Mouse (Mus musculus) left cerebral cortex, postnatal 10 days (tissue): Measurements from ENCODE around the gene Gm20937. TPM values are rescaled to one million over a fixed set of nuclear protein-coding genes. Genes with fewer than 3 reads are reported as not detected.
"Not testable (repeated sequence)": the region's sequence is repeated elsewhere in the genome, so short reads cannot be mapped to it uniquely, and the experiment has no call there.

Experiments used
- DNase-seq, 2 experiments: peaks; one replicate each; pipeline ENCODE4 v3.0.0; 2021 to 2022; ENCODE audit warnings: low spot score in 2 of 2, mixed read lengths in 1 of 2; ENCODE audit errors: extremely low spot score in 1 of 2
- intact Hi-C: fragments of 180-260 bp; cut with DNase I; formaldehyde crosslinking; loops from one replicate; pipeline ENCODE4 v1.15.1; 2025
- total RNA-seq, 2 experiments: library from RNA; stranded (reverse); gene quantifications; 2 replicates each; pipeline ENCODE4 v1.2.3; 2021

Gm20937 gene
- not detected for total RNA-seq

DNA sequence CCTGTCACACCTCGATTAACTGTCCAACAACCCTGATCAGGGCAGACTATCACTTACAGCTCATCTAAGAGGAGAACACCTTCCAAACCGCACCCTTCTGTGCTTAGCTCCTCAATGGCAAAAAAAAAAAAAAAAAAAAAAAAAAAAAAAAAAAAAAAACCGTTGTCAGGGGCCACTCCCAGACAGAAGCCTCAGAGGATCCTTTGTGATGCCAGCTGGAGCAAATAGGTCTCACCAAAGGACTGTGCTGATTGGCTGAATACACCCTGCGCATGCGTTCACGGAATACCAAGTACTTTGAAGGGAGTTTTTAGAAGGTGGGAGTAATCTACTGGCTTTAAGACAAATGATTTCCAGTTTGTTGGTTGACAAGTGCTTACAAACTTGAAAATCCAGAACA is at the start of gene Gm20937:
Gene Gm20937 (minus strand): TSS at position 101 of the 400 bp plus-strand sequence.
- DNase-seq, intact Hi-C loops: not testable (repeated sequence)

Other genes with a start within 250 kb of the Gm20937 start
- gene Gm20816, start 243.1 kb upstream of the Gm20937 start, total RNA-seq = not detected